Mouse (Mus musculus): ENCODE measurements around the gene Ndufaf3.

DNA sequence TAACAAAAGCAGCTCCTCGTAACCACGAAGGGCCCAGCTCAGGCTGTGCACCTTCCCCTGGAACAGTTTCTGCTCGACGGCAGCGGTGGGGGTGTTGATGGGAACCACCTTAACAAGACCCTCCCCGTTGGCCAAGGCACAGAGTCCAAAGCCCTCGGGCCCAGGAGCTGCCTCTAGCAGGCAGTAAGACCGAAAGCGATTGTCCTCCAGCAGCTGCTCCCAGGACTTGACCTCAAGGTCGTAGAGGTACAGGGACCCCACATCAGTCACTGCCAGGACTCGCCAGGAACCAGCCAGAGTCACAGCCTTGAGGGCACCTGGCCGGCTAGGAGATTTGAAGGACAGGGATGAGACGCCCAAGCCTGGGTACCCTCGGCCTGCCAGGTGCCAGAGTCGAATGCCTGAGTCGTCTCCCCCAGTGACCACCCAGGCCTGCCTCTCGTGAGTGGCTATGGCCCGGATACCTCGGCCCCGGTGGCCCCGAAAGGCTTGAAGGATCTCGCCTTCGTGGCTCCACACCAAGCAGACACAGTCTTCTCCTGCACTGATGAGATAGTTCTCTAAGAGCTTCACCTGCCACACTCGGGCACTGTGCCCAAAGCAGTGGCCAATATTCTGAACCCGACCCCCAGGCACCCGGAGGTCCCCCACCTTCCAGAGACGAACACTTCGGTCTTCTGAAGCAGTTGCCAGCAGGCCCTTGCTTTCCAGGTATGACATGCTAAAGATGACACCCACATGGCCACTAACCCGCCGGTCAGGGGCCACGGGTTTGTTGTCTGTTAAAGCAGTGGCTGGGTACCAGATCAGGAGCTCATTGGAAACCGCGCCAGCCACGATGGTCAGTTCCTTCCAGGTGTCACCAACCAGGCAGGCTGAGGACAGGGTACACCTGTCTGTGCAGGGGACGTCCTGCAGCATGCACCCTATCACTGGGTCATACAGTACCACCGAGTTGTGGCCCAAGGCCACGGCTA is 8.4 kb upstream of the Ndufaf3 start:
- TF ChIP-seq CTCF (IDR thresholded peaks at IDR 0.05; ENCODE audit: low read depth), result no peak
- no peak for TF ChIP-seq EP300 (optimal IDR thresholded peaks at IDR 0.05)

All from stomach, postnatal 0 days (tissue).